Mouse (Mus musculus) CH12.LX (cell line): ENCODE measurements around the gene Aplf. TPM values are rescaled to one million over a fixed set of nuclear protein-coding genes. Genes with fewer than 3 reads are reported as not detected.
A peak's percentile ranks its signal among the peaks of the same experiment; 100 is the strongest.

Experiments used
- DNase-seq: peaks from one replicate; pipeline ENCODE4 v3.0.0-alpha.2; 2013; ENCODE audit errors: extremely low read depth
- H3K27ac ChIP-seq: 2 replicates; pipeline ENCODE4 v1.5.1; 2012; ENCODE audit warnings: low read depth, mild to moderate bottlenecking, control low read depth, moderate library complexity; ENCODE audit not compliant: insufficient read depth
- H3K27me3 ChIP-seq: replicated peaks from 2 replicates; pipeline ENCODE3; 2012; ENCODE audit warnings: inconsistent platforms
- H3K36me3 ChIP-seq, 2 experiments: replicated peaks in 1 of 2; 2 replicates each; pipeline versions ENCODE3 to v1.6.1; 2012; ENCODE audit warnings: inconsistent platforms in 1 of 2, low read length in 1 of 2, mild to moderate bottlenecking in 1 of 2, mixed read lengths in 1 of 2, moderate library complexity in 1 of 2; ENCODE audit not compliant: control insufficient read depth in 1 of 2, insufficient read depth in 1 of 2
- H3K4me1 ChIP-seq, 2 experiments: 2 replicates each; pipeline ENCODE4 v1.6.1; 2012; ENCODE audit warnings: inconsistent platforms in 1 of 2, moderate library complexity in 1 of 2; ENCODE audit not compliant: insufficient read depth in 2 of 2, control insufficient read depth in 1 of 2
- H3K4me2 ChIP-seq: 2 replicates; pipeline ENCODE4 v1.6.1; 2012; ENCODE audit warnings: low read depth, mild to moderate bottlenecking, control low read depth; ENCODE audit not compliant: poor library complexity, insufficient read depth, severe bottlenecking
- H3K4me3 ChIP-seq, 3 experiments: fragments of 150-350 bp in 1 of 3; sonication (generic) in 1 of 3; replicated peaks in 1 of 3; 2 replicates each; pipeline versions ENCODE3 to v1.5.1; 2011 to 2012; ENCODE audit warnings: low read depth in 2 of 3, low read length in 2 of 3, mild to moderate bottlenecking in 2 of 3, moderate library complexity in 2 of 3, control low read depth in 1 of 3, improper control_type of control experiment in 1 of 3, inconsistent platforms in 1 of 3, mixed read lengths in 1 of 3; ENCODE audit not compliant: poor library complexity in 1 of 3
- H3K79me2 ChIP-seq: replicated peaks from 2 replicates; pipeline ENCODE4 v1.6.1; 2012; ENCODE audit warnings: mild to moderate bottlenecking, moderate library complexity; ENCODE audit not compliant: control insufficient read depth, poor library complexity, insufficient read depth, severe bottlenecking; ENCODE audit errors: extremely low read depth
- H3K9ac ChIP-seq: 2 replicates; pipeline ENCODE4 v1.6.1; 2012; ENCODE audit warnings: low read depth, mild to moderate bottlenecking, control low read depth, moderate library complexity; ENCODE audit not compliant: insufficient read depth
- H3K9me3 ChIP-seq: replicated peaks from 2 replicates; pipeline ENCODE3; 2012; ENCODE audit warnings: low read length, inconsistent platforms, mixed read lengths
- CHD2 ChIP-seq: IDR thresholded peaks from 2 replicates; pipeline ENCODE4 v1.6.1; 2011; ENCODE audit warnings: low read length, improper control_type of control experiment
- EP300 ChIP-seq: IDR thresholded peaks from 2 replicates; pipeline ENCODE4 v1.6.1; 2011; ENCODE audit warnings: low read length, improper control_type of control experiment
- GABPA ChIP-seq: IDR thresholded peaks from 2 replicates; pipeline ENCODE4 v1.6.1; 2012; ENCODE audit warnings: low read depth, low read length, improper control_type of control experiment, inconsistent platforms; ENCODE audit not compliant: insufficient replicate concordance
- HCFC1 ChIP-seq: IDR thresholded peaks from 2 replicates; pipeline ENCODE4 v1.6.1; 2012; ENCODE audit warnings: low read depth, mild to moderate bottlenecking, inconsistent platforms, low read length, improper control_type of control experiment
- KAT2A ChIP-seq: IDR thresholded peaks from 2 replicates; pipeline ENCODE4 v1.6.1; 2012; ENCODE audit warnings: low read length, improper control_type of control experiment, inconsistent platforms; ENCODE audit not compliant: insufficient replicate concordance
- MAFK ChIP-seq: IDR thresholded peaks from 2 replicates; pipeline ENCODE4 v1.6.1; 2011; ENCODE audit warnings: low read length, improper control_type of control experiment; ENCODE audit not compliant: insufficient replicate concordance
- MXI1 ChIP-seq: IDR thresholded peaks from 2 replicates; pipeline ENCODE4 v1.6.1; 2011; ENCODE audit warnings: mild to moderate bottlenecking, low read depth, low read length, improper control_type of control experiment
- NRF1 ChIP-seq: IDR thresholded peaks from 2 replicates; pipeline ENCODE4 v1.6.1; 2014; ENCODE audit warnings: low read depth, mild to moderate bottlenecking, inconsistent platforms, low read length, improper control_type of control experiment, moderate library complexity
- PAX5 ChIP-seq: IDR thresholded peaks from 2 replicates; pipeline ENCODE4 v1.6.1; 2012; ENCODE audit warnings: low read length, inconsistent platforms, mixed read lengths
- POLR2A ChIP-seq: IDR thresholded peaks from 2 replicates; pipeline ENCODE4 v1.6.1; 2011; ENCODE audit warnings: low read depth, mild to moderate bottlenecking, improper control_type of control experiment, low read length
- RAD21 ChIP-seq: IDR thresholded peaks from 2 replicates; pipeline ENCODE4 v1.6.1; 2011; ENCODE audit warnings: low read depth, mild to moderate bottlenecking, low read length, improper control_type of control experiment, moderate library complexity
- RCOR1 ChIP-seq: conservative IDR thresholded peaks from 2 replicates; pipeline ENCODE4 v1.6.1; 2012; ENCODE audit warnings: low read depth, mild to moderate bottlenecking, inconsistent platforms, low read length, improper control_type of control experiment
- TBP ChIP-seq: conservative IDR thresholded peaks from 2 replicates; pipeline ENCODE4 v1.6.1; 2011; ENCODE audit warnings: low read depth, low read length, improper control_type of control experiment
- UBTF ChIP-seq: IDR thresholded peaks from 2 replicates; pipeline ENCODE4 v1.6.1; 2012; ENCODE audit warnings: low read depth, mild to moderate bottlenecking, inconsistent platforms, low read length, improper control_type of control experiment, moderate library complexity
- USF1 ChIP-seq: IDR thresholded peaks from 2 replicates; pipeline ENCODE4 v1.6.1; 2014; ENCODE audit warnings: low read depth, mild to moderate bottlenecking, inconsistent platforms, low read length, improper control_type of control experiment
- ZKSCAN1 ChIP-seq: IDR thresholded peaks from 2 replicates; pipeline ENCODE4 v1.6.1; 2012; ENCODE audit warnings: low read depth, inconsistent platforms, low read length, improper control_type of control experiment, borderline replicate concordance
- ZMIZ1 ChIP-seq: IDR thresholded peaks from 2 replicates; pipeline ENCODE4 v1.6.1; 2012; ENCODE audit warnings: low read depth, mild to moderate bottlenecking, inconsistent platforms, low read length, improper control_type of control experiment
- ZNF384 ChIP-seq: IDR thresholded peaks from 2 replicates; pipeline ENCODE4 v1.6.1; 2012; ENCODE audit warnings: low read depth, low read length, improper control_type of control experiment, inconsistent platforms
- dilution Hi-C: fragments of 300-500 bp; cut with MboI; formaldehyde crosslinking; loops from 2 replicates; pipeline ENCODE4 v1.14.3; 2020; ENCODE audit warnings: low sequenced_read_pairs; ENCODE audit not compliant: extremely low pct_unique_long_range_greater_than_20kb, extremely low pct_ligation_motif_present
- in situ Hi-C: fragments of 300-500 bp; cut with MboI; formaldehyde crosslinking; loops from 3 replicates; pipeline ENCODE4 v1.14.3; 2019; ENCODE audit warnings: low sequenced_read_pairs, low pct_ligation_motif_present, low pct_unique_long_range_greater_than_20kb, mixed read lengths
- polyA plus RNA-seq: library from polyadenylated mRNA; unstranded; fragments of >175 nt; gene quantifications from 2 replicates; pipeline ENCODE4 v1.2.1, GENCODE M21; 2012; ENCODE audit warnings: low read depth; ENCODE audit not compliant: insufficient read length
- total RNA-seq, 2 experiments: library from RNA; depleted of rRNA; stranded (reverse); fragments of 300-350 nt in 1 of 2; fragments of >200 nt in 1 of 2; gene quantifications; 2 replicates each; pipeline ENCODE4 v1.2.3; 2012 to 2014

Aplf gene
- total and polyA plus RNA-seq, 3 experiments = 10.3 to 15.8 (median 11.1) TPM

DNA sequence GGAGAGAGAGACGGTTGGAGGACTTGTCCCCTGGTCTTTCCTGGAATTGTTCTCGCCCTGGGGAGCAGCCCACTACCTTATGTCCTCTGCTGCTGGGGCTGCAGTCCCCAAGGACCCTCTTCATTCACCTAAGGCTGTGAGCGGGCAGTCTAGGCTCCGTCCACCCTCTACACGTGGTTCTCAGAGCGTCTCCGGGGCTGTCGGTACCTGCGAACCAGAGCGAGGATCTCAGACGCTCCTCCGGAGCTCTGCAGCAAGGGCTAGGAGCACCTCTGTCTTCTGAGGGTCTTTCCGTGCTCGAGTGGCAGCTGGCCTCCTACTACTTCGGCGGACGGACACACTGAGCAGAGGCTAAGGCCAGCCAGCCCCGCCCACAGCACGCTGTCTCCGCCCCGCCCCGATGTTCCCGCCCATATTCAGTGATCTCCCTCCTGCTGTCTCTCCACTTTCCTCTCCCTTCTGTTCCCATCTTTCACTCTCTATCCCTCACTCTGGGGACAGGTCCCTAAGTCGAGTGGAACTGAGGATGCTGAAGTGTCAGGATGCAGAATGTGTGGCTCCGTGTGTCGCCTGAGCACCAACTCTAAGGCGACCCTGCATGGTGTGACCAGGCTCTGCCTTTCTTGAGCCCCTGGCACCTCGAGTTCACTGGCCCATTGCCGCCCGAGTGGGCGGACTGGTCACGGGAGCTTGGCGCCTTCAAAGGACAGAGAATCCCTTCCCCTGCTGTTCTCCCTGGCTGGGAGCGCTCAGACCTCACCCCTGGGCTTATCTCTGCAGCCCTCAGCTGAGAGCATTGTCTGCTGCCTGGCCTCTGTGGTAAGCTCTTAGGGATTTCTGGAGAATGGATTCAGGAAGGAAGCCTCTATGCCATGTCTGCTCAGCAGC lies 81.4 kb downstream of the Aplf start, which contains the start of gene Prokr1:
TSS of gene Prokr1 (minus strand) at position 350 of the 888 bp plus-strand sequence.
- DNase-seq = no peak
- H3K4me1 ChIP-seq = peaks cover 4 to 22% of the 10 kb centered on the region in 2 experiments
- no peak within 1 kb of the TSS for H3K9ac ChIP-seq
- H3K4me3 ChIP-seq = no peak within 1 kb of the TSS
- H3K79me2 ChIP-seq = no peaks in the 10 kb centered on the region
- dilution Hi-C loops = no loop called here
- no peak for TF ChIP-seq ZNF384
- no peak for TF ChIP-seq TBP
- TF ChIP-seq, all 38 proteins: peak for 0
- Histone ChIP-seq H3K4me2 (peak within 1 kb of the TSS; percentile 65; the same call in 1 of the 2 replicates), H3K27me3 (peaks cover 10% of the 10 kb centered on the region), H3K9me3 (no peaks in the 10 kb centered on the region), H3K36me3 (no peaks in the 10 kb centered on the region), H3K27ac (no peak within 1 kb of the TSS)
- in situ Hi-C loops = no loop called here

DNA sequence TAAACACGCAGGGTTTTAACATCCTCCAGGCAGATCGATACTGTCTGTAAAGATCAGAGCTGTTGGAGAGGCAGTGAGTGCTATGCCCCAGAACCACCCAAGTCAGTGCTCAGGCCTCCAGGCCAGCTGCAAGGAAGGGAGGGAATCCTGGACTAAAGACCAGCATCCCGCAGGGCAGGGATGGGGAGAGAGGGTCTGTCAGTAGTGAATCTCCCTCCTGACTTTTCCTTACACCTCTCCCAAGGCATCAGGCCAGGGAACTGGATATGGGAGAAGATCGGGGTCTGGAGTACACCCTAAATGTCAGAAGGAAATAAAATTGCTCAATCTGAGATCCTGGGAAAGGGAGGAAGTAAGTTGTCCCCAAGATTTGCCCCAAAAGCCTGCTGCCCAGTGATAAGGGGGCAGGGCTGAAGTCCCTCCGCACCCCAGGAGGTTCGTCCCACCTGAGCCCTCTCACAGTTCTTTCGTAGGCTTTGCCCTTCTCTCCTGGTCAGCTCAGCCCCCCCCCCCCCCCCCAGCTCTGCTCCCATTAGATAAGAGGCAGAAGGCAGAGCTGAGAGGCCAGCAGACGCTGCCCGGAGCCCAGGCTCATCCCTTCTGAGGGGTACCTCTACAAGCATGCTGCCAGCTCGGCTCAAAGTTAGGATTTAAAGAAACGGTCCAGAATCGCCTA lies 82.1 kb downstream of the Aplf start:
- TF ChIP-seq POLR2A = no peak
- no peak for TF ChIP-seq ZNF384
- TF ChIP-seq ZKSCAN1 = no peak
- no peak for TF ChIP-seq ZMIZ1
- TF ChIP-seq GABPA = no peak
- no peak for TF ChIP-seq RAD21
- no peak for TF ChIP-seq MAFK
- TF ChIP-seq RCOR1 = no peak
- TF ChIP-seq NRF1 = no peak
- TF ChIP-seq UBTF = no peak
- TF ChIP-seq MXI1 = no peak
- TF ChIP-seq CHD2 = no peak
- TF ChIP-seq PAX5 = no peak
- TF ChIP-seq KAT2A = no peak
- TF ChIP-seq HCFC1 = no peak
- TF ChIP-seq EP300 = no peak
- no peak for TF ChIP-seq USF1
- Histone ChIP-seq H3K4me3 (no peak overlapping the region), H3K9me3 (no peaks in the 10 kb centered on the region), H3K27me3 (peaks cover 11% of the 10 kb centered on the region), H3K4me2 (peak overlapping the region; percentile 65; the same call in 1 of the 2 replicates), H3K36me3 (no peaks in the 10 kb centered on the region), H3K27ac (no peak overlapping the region), H3K9ac (no peak overlapping the region), H3K4me1 (peaks cover 4 to 17% of the 10 kb centered on the region in 2 experiments), H3K79me2 (no peaks in the 10 kb centered on the region)
- in situ Hi-C loops (no loop called here), dilution Hi-C loops (no loop called here)
- no peak for DNase-seq
